Mouse (Mus musculus) spleen, postnatal 10 days (tissue): ENCODE results near the gene Fam84b.
"Not testable (repeated sequence)": the region's sequence is repeated elsewhere in the genome, so short reads cannot be mapped to it uniquely, and the experiment has no call there.

Experiments
- DNase-seq, 2 experiments: peaks; one replicate each; pipeline ENCODE4 v3.0.0; 2021 to 2022; ENCODE audit warnings: low spot score in 2 of 2

The Fam84b gene

GRCm38 (mm10) chr15:60853231-60853999, at the start of gene Fam84b:
TSS of gene Fam84b (minus strand) at chr15:60853778.
- DNase-seq: no peak

GRCm38 (mm10) chr15:60898187-60898965, 44.8 kb upstream of the Fam84b start:
- DNase-seq: no peak

GRCm38 (mm10) chr15:60896040-60896439, 42.5 kb upstream of the Fam84b start:
- DNase-seq: no peak

- no peak for DNase-seq
Observed at GRCm38 (mm10) chr15:60892976-60893463, 39.4 kb upstream of the Fam84b start.

GRCm38 (mm10) chr15:60888724-60889123, 35.1 kb upstream of the Fam84b start:
- no peak for DNase-seq

DNA sequence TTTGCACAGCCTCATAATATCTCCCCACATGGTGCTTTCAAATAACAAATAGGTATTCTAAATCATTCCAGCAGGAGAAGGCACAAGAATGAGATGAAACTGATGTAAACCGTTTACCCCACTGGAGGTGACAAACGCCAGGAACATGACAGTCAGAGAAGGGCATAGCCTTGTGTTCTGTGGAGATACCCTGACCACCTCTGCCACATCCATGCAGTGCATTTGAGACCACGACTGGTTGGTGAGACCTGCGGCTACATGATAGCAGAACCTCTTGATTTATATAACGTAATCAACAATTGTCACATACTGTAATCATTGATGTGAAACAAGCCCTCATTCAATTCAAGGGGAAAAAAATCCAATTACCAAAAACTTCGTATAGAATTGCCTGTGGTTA, 22.1 kb upstream of the Fam84b start:
- DNase-seq: no peak

GRCm38 (mm10) chr15:60862417-60862816, 8.8 kb upstream of the Fam84b start:
- DNase-seq: no peak

DNA sequence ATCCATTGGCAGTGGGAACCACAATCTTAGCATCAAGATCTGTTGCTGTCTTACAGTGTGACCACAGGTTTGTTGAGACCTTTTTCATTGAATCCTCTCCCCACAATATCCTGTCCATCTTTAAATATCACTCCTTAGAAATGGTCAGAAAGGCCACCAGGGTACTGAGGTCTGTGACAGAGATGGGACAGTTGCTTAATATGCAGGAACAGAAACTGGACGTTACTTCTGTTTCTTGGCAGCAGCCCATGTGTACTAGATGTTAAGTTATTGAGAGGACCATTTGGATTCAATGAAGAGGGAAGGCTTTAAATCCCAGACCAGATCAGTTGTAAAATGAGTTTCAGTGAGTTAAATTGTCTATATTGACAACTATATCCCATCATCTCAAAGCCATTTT, 1.5 kb upstream of the Fam84b start:
- DNase-seq: no peak

- no peak for DNase-seq
Observed at GRCm38 (mm10) chr15:60854151-60854550, 573 bp upstream of the Fam84b start.

DNA sequence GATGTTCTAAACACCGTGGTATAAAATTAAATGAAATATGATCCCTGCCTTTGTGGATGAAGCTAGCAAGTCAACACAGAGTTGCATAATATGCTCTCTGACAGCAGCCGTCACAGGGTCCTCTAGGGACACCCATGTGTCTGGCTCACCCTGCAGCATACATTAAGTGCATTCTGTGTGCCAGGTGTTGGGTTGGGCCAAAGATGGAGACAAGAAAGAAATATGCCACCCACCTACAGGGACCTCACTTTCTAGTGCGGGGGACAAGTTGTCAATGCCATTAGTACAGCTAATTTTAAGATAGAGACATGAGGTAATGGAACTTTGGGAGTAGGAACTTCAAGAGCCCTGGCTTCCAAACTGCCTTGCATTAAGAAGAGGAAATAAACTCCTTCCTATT, 4.9 kb downstream of the Fam84b start:
- DNase-seq: no peak

- no peak for DNase-seq
Observed at GRCm38 (mm10) chr15:60846291-60846690, 7.3 kb downstream of the Fam84b start.

DNA sequence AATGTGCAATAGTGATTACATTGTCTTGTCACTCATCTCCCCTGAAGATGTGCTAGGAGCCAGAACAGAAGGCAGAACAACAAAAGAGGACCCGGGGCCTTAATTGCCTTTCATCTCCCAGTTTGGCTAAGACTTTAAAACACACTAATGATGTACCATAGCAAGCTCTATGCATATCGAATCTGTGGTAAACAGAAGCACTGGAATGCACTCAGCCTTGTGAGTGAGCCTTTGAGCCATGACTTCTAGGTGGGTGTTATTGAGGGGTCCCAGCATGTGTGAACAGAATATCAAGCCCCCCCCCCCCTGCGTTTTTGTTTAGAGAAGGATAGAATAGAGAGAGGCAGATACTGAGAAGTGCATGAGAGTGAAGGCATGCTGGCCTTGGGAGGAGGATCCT, 7.7 kb downstream of the Fam84b start:
- DNase-seq: no peak

DNA sequence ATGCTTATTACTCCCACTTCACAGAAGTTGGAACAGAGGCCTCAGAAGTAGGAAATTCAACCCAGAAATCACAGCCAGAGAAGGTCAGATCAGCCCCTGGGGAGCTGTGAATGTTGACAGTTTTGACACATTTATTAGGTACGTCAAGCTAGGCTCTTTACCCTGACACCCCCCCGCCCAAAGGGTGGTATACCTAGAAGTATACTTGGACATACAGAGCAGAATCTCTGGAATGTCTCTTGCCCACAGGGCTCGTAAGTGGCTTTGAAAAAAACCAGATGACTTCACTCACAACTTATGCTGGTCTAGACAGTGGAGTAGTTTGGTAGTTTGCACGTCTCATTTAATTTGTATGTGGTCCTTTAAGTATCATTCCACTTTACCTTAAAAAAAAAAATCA, 11.8 kb downstream of the Fam84b start:
- DNase-seq: no peak

DNA sequence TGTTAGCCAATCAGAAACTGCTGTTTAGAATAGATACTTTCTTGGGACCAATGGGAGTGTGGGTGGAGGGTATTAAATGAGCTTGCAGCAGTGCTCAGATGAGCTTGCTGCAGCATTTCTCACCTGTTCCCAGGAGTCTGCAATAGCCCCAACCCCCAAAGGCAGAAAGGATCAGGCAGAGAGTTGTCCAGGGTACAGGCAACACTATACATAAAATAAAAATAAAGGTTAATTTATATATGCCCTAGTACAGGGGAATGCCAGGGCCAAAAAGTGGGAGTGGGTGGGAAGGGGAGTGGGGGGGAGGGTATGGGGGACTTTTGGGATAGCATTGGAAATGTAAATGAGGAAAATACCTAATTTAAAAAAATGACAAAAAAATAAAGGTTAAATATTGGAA, 12.3 kb downstream of the Fam84b start:
- DNase-seq: not testable (repeated sequence)

DNA sequence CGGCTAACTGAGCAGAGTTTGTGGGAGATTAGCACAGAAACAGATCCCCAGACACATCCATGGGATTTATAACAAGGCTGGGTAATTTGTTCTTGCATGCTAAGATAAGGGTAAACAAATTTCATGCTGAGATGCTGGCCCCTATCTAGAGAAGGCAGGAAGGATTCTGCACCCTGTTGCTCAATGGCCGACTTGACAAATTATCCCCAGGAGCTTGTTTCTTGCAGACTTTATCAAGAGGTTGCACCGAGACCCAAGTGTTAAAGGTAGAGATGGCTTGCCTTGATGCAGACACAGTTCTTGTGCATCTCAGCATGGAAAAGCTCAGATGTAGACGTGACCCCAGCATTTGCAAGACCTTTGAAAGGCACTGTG, 13.3 kb downstream of the Fam84b start:
- DNase-seq: no peak

DNA sequence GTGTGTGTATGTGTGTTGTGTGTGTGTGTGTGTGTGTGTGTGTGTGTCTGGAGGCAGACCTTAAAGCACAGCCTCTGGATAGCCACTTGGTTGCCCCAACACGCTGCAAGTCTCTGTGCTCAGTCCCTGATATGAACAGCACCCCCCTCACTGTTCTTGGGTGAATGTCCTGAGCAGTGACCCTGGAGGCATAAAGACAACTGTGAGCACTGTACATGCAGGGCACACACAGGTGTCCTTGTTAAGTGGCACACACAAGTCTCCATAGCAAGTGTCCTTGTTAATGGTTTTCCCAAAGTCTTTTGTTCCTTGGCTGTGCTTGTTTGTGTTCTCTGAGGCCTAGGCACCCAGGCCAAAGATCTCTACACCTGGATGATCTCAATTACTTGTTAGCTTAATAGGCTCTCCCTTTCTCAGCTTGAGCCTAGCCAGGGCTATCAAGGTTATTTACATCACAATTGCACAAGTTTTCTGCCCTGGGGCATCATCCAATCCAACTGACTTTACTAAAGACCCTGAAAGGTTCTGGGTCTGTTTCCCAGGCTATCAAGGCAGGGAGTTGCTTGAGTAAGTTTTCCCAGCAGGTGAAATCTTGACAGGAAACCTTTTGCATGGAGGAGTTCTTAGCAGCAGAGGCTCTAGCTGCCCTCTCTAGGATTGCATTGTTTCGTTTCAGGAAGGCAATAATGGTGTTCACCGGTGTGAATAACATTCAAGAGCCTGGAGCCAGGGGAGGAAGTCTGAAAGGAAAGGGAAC, 13.9 kb downstream of the Fam84b start:
- DNase-seq: no peak

DNA sequence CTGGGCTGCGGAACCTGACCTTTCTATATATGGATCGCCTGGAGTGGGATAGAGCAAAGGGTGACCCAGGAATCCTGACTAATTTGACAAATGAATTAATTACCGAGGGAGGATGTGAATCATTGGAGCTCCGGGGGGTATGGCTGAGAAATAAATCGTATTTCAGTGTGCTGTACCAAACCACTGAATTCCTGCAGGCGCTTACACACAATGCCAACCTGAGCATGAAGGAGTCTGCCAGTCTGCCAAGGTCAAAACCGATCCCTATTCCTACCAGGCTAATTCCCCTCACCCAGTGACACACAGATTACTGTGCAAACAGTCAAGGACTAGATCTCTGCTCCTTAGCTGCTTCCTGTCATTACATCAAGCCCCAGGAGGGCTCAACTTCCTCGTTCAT, 15.4 kb downstream of the Fam84b start:
- no peak for DNase-seq

DNA sequence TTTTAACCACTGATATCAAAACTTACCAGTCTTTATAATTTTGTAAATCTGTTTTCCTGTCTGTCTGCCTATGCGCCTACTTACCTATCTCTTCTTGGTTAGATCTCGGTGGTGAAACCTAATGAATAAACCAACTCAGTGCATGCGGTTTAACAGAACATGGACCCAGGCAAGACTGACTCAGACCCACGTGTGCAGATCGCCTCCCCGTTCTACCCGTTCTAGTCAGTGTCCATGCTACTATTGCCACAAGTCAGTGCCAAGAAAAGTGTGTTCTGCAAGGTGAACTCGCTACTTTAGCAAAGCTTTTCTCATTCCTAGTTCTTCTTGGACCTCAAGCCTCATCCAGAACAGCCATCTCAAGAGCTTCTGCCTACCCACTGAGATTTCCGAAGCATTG, 15.9 kb downstream of the Fam84b start:
- no peak for DNase-seq

GRCm38 (mm10) chr15:60836321-60836720, 17.3 kb downstream of the Fam84b start:
- no peak for DNase-seq

- DNase-seq: no peak
Observed at GRCm38 (mm10) chr15:60834598-60835571, 18.7 kb downstream of the Fam84b start.
